Mouse (Mus musculus) liver, embryonic 11.5 days (tissue): ENCODE results near the gene Zfand2b. TPM values are rescaled to one million over a fixed set of nuclear protein-coding genes. Genes with fewer than 3 reads are reported as not detected.

Experiments used
- ATAC-seq: fragments of 200-750 bp; cut with Nextera tagmentation; replicated peaks from 2 replicates; pipeline ENCODE4 v1.8.0; 2017; ENCODE audit warnings: moderate number of reproducible peaks, mild to moderate bottlenecking, moderate TSS enrichment, moderate library complexity; ENCODE audit not compliant: low FRiP score
- DNase-seq: peaks from one replicate; pipeline ENCODE4 v3.0.0-alpha.2; 2017; ENCODE audit warnings: low spot score
- H3K27ac ChIP-seq: fragments of 300-500 bp; sonication (generic); 2 replicates; pipeline ENCODE4 v1.5.1; 2014; ENCODE audit warnings: mild to moderate bottlenecking, low read depth, low read length, control low read depth
- H3K27me3 ChIP-seq: fragments of 300-500 bp; sonication (generic); replicated peaks from 2 replicates; pipeline ENCODE4 v1.6.1; 2014; ENCODE audit warnings: low read length, mixed read lengths; ENCODE audit not compliant: control insufficient read depth, insufficient read depth
- H3K36me3 ChIP-seq: fragments of 300-500 bp; sonication (generic); 2 replicates; pipeline ENCODE4 v1.6.1; 2014; ENCODE audit warnings: mild to moderate bottlenecking, low read length, moderate library complexity, mixed read lengths; ENCODE audit not compliant: control insufficient read depth, insufficient read depth
- H3K4me1 ChIP-seq: fragments of 300-500 bp; sonication (generic); replicated peaks from 2 replicates; pipeline ENCODE4 v1.6.1; 2014; ENCODE audit warnings: low read length, mixed read lengths; ENCODE audit not compliant: control insufficient read depth, insufficient read depth
- H3K4me2 ChIP-seq: fragments of 300-500 bp; sonication (generic); 2 replicates; pipeline ENCODE4 v1.6.1; 2014; ENCODE audit warnings: mild to moderate bottlenecking, control low read depth, moderate library complexity
- H3K4me3 ChIP-seq: fragments of 300-500 bp; sonication (generic); 2 replicates; pipeline ENCODE4 v1.5.1; 2014; ENCODE audit warnings: low read depth, low read length, control low read depth
- H3K9ac ChIP-seq: fragments of 300-500 bp; sonication (generic); 2 replicates; pipeline ENCODE4 v1.6.1; 2014; ENCODE audit warnings: low read depth, low read length, control low read depth
- H3K9me3 ChIP-seq: fragments of 300-500 bp; sonication (generic); 2 replicates; pipeline ENCODE4 v1.6.1; 2016; ENCODE audit warnings: low read length, inconsistent platforms, mixed read lengths; ENCODE audit not compliant: control insufficient read depth
- WGBS: fragments of 180-500 bp; shearing (Covaris S2); extraction: QIAGEN DNeasy Blood & Tissue Kit; methylation state at CpG from one replicate; pipeline ENCODE4 v1.1.7; 2014; 5-methylcytosine and 5-hydroxymethylcytosine counted together
- polyA plus RNA-seq: library from polyadenylated mRNA; unstranded; fragments of >200 nt; fragmentation: Nextera tagmentation; extraction: Ambion mirVana; gene quantifications from 2 replicates; pipeline ENCODE4 v1.2.1, GENCODE M21; 2014

Zfand2b gene
- polyA plus RNA-seq, 1 experiment from 2014 or later: 45.4 TPM

DNA sequence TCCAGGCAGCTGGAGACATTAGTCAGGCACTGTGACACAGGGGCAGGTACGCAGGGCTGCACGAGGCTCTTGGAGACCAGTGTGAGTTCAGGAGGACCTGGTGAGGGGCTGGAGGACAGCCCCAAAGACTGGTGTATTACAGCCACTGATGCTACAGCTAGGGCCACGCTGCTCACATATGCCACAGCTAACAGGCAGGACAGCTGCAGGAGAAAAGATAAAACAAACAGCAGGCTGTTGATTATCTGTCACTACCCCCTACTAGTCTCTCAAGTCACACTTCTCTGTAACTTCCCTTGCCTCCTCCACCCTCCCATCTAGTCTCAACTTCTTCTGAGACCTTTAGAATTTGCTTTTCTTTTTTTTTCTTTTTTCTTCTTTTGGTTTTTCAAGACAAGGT is 31.7 kb upstream of the Zfand2b start:
- no peaks in the 10 kb centered on the region for H3K9me3 ChIP-seq
- no peak for DNase-seq
- no peaks in the 10 kb centered on the region; the same call in 1 of the 2 replicates for H3K27me3 ChIP-seq
- WGBS: 31% methylated on average over 3 of the region's 3 CpGs
- peak; percentile 94 for ATAC-seq
- peak overlapping the region; percentile 97 for H3K27ac ChIP-seq
- peak overlapping the region; percentile 42 for H3K9ac ChIP-seq
- H3K36me3 ChIP-seq: peaks cover 25% of the 10 kb centered on the region
- H3K4me3 ChIP-seq: 0 out of 2 replicates have a peak overlapping the region, but pooled peaks have one; percentile 18
- peak overlapping the region; percentile 93 for H3K4me2 ChIP-seq
- H3K4me1 ChIP-seq: peaks cover 53% of the 10 kb centered on the region

DNA sequence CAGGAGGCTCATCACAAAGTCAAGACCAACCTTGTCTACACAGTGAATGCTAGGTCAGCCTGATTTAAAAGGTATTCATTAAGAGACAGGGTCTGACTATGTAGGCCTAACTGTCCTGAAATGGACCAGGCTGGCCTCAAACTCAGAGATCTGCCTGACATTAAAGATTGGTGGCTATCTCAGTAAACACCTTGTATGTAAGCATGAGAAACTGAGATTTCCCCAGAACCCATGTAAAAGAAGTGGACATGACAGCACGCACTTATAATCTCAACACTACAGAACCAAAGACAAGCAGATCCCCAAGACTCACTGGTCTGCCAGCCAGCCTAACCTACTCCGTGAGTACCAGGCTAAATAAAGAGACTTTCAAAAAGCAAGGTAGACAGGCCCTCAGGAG is 30.0 kb upstream of the Zfand2b start:
- H3K36me3 ChIP-seq: peaks cover 25% of the 10 kb centered on the region
- H3K27ac ChIP-seq: peak overlapping the region; percentile 97
- 0 out of 2 replicates have a peak overlapping the region, but pooled peaks have one; percentile 8 for H3K9ac ChIP-seq
- WGBS: 78% methylated on average over 2 of the region's 2 CpGs
- DNase-seq (no peak), ATAC-seq (no peak)
- H3K4me3 ChIP-seq: no peak overlapping the region
- H3K27me3 ChIP-seq: no peaks in the 10 kb centered on the region
- peak overlapping the region; percentile 93 for H3K4me2 ChIP-seq
- H3K9me3 ChIP-seq: no peaks in the 10 kb centered on the region
- H3K4me1 ChIP-seq: peaks cover 51% of the 10 kb centered on the region

- Histone ChIP-seq H3K9me3 (no peaks in the 10 kb centered on the region), H3K4me2 (peak overlapping the region; percentile 93), H3K27me3 (no peaks in the 10 kb centered on the region), H3K27ac (peak overlapping the region; percentile 98), H3K4me3 (peak overlapping the region; percentile 95), H3K4me1 (peaks cover 57% of the 10 kb centered on the region), H3K36me3 (peaks cover 33% of the 10 kb centered on the region), H3K9ac (peak overlapping the region; percentile 97)
- DNase-seq (no peak), ATAC-seq (no peak)
- WGBS: 61% methylated on average over 4 of the region's 4 CpGs
Observed at GRCm38 (mm10) chr1:75140601-75141190, 27.8 kb upstream of the Zfand2b start.

DNA sequence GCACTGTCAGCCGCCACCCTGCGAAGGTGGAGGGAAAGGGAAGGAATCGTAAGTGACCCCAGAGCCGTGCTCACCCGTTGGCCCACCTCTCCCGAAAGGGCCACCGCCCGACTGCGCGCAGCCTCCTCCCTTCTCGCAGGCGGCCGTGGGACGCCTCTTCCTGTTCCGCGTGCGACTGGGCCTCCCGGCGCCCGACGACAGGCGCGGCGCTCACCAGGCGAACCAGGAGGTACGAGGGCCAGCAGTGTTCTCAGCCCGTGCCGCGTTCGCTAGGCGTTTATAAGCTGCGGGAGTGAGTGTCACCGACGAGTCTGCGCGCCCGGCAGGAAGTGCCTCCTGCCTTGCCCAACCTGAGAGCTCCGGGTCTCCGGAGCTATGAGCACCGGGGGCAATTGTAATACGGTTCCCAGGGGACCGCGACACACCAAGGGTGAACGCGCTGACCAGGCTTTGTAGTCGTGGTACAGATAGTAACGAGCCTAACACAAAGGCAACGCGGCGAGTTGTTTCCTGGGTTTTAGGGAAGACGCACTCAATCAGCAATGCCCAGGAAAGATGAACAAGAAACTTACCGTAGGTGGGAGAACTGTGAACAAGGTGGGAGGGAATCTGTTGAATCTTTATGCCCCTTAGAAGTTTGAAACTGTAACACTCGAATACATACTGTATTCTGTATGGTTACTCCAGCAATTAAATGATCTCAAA is 26.8 kb upstream of the Zfand2b start:
- DNase-seq (peak; percentile 74), ATAC-seq (peak; percentile 36)
- Histone ChIP-seq H3K27ac (peak overlapping the region; percentile 98), H3K36me3 (peaks cover 35% of the 10 kb centered on the region), H3K9me3 (no peaks in the 10 kb centered on the region), H3K27me3 (no peaks in the 10 kb centered on the region), H3K4me2 (peak overlapping the region; percentile 93), H3K4me3 (peak overlapping the region; percentile 95), H3K4me1 (peaks cover 48% of the 10 kb centered on the region), H3K9ac (peak overlapping the region; percentile 97)
- WGBS: under 1% methylated on average over 53 of the region's 53 CpGs

GRCm38 (mm10) chr1:75142301-75143261 is 25.9 kb upstream of the Zfand2b start, which contains the start of the genes Cnppd1 and Retreg2:
TSS of gene Cnppd1 (minus strand) at chr1:75142711.
TSS of gene Retreg2 (plus strand) at chr1:75142778.
- H3K4me1 ChIP-seq: peaks cover 41% of the 10 kb centered on the region
- H3K9me3 ChIP-seq: no peaks in the 10 kb centered on the region
- H3K4me3 ChIP-seq: peak within 1 kb of the TSS; percentile 95
- WGBS: under 1% methylated on average over 91 of the region's 91 CpGs
- peak within 1 kb of the TSS; percentile 98 for H3K27ac ChIP-seq
- ATAC-seq (peak; percentile 80), DNase-seq (peak; percentile 99)
- H3K4me2 ChIP-seq: peak within 1 kb of the TSS; percentile 93
- peak within 1 kb of the TSS; percentile 97 for H3K9ac ChIP-seq
- H3K36me3 ChIP-seq: peaks cover 42% of the 10 kb centered on the region
- no peaks in the 10 kb centered on the region for H3K27me3 ChIP-seq

DNA sequence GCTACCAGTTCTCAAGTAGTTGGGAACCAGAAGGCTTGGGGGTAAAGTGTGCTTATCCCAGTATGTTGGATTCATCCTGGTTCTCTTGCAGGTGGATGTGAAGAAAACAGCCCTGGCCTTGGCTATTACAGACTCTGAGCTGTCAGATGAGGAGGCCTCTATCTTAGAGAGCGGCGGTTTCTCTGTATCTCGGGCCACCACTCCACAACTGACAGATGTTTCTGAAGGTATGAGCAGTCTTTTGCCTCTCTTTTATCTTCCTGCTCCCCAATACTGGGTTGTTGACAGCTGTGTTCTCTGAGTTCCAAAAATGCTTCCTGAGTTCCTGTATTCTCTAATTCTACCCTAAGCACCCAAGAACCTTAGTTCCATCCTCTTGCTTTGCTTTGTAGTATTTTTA is 22.9 kb upstream of the Zfand2b start:
- Histone ChIP-seq H3K4me1 (peaks cover 14% of the 10 kb centered on the region), H3K9ac (no peak overlapping the region), H3K27me3 (no peaks in the 10 kb centered on the region), H3K36me3 (peaks cover 31% of the 10 kb centered on the region), H3K4me2 (peak overlapping the region; percentile 93), H3K9me3 (no peaks in the 10 kb centered on the region), H3K4me3 (no peak overlapping the region; the same call in 1 of the 2 replicates), H3K27ac (peak overlapping the region; percentile 41; the same call in 1 of the 2 replicates)
- ATAC-seq: peak; percentile 42
- 56% methylated on average over 3 of the region's 3 CpGs for WGBS
- DNase-seq: no peak

DNA sequence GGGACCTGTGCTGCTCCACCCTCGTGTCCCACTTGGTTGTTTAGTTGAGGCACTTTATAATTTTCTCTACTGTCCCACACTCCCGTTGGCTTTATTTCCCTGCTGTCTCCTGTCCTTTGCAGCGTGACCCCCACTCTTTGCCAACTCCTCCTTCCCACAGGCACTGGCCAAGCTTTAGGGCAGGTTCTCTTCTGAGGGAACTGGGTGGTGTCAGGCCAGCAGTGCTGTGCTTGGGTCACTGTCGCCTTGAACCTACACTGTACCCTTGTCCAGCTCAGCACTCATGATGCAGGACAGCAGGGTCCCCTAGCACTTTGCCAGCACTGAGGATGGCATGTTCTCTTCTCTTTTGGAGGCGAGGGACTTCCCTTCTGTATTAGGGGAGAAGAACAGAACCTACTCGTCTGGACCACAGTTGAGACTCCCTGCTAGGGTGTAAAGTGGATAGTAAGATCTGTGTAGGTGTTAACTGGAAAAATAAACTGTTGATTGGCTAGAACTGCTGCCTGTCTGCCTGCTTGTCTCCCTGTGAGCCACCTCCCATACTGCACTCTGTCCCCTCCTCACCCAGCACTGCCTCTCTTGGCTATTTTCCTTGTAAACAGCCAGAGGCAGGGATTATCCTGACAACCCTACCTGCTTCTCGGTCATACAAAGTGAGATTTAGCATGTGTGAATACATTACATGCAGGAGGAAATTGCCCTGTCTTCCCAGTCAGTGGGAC is 20.9 kb upstream of the Zfand2b start:
- Histone ChIP-seq H3K9me3 (no peaks in the 10 kb centered on the region), H3K36me3 (peaks cover 31% of the 10 kb centered on the region), H3K27me3 (no peaks in the 10 kb centered on the region), H3K4me2 (no peak overlapping the region), H3K4me3 (no peak overlapping the region), H3K4me1 (peaks cover 11% of the 10 kb centered on the region), H3K27ac (no peak overlapping the region), H3K9ac (no peak overlapping the region)
- WGBS: 85% methylated on average over 7 of the region's 7 CpGs
- DNase-seq (no peak), ATAC-seq (no peak)

DNA sequence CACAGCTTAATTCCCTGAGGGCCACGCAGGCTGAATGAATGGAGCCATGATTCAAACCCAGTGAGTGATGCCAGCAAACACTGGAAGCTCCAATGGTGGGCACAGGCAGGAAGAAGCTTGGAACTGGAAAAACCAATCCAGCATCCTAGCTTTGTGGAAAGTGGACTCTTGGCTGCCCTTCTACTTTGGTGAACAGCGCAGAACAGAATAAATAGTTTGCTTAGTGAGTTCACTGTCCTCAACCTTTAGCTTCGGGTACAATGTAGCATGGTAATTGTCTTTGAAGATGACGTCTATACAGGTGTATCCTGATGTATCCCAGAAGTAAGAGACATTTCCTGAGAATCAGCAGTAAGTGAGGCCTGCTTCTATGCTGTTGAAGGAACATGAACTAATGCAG is 19.7 kb upstream of the Zfand2b start:
- peaks cover 31% of the 10 kb centered on the region for H3K36me3 ChIP-seq
- peaks cover 8% of the 10 kb centered on the region for H3K4me1 ChIP-seq
- ATAC-seq (no peak), DNase-seq (no peak)
- H3K9me3 ChIP-seq: no peaks in the 10 kb centered on the region
- WGBS: 88% methylated on average over 4 of the region's 4 CpGs
- H3K4me2 ChIP-seq: no peak overlapping the region
- H3K27ac ChIP-seq: no peak overlapping the region
- H3K4me3 ChIP-seq: no peak overlapping the region
- H3K27me3 ChIP-seq: no peaks in the 10 kb centered on the region
- no peak overlapping the region for H3K9ac ChIP-seq
